Mouse (Mus musculus) heart, adult 2 months (tissue): Measurements from ENCODE around the gene Dkkl1. TPM values are rescaled to one million over a fixed set of nuclear protein-coding genes. Genes with fewer than 3 reads are reported as not detected.
A peak's percentile ranks its signal among the peaks of the same experiment; 100 is the strongest.

Experiments
- DNase-seq, 2 experiments: peaks; one replicate each; pipeline ENCODE4 v3.0.0; 2021
- H3K27ac ChIP-seq: fragments of 200-600 bp; 2 replicates; pipeline ENCODE4 v1.8.1; 2022
- H3K27me3 ChIP-seq: fragments of 200-500 bp; 2 replicates; pipeline ENCODE4 v1.6.1; 2012; ENCODE audit warnings: mild to moderate bottlenecking, low read length, inconsistent platforms, mixed read lengths; ENCODE audit not compliant: control insufficient read depth, insufficient read depth
- H3K36me3 ChIP-seq: fragments of 200-500 bp; 2 replicates; pipeline ENCODE4 v1.6.1; 2012; ENCODE audit warnings: low read length, inconsistent platforms; ENCODE audit not compliant: control insufficient read depth, insufficient read depth
- H3K4me1 ChIP-seq: fragments of 200-500 bp; 2 replicates; pipeline ENCODE4 v1.6.1; 2011; ENCODE audit warnings: low read length; ENCODE audit not compliant: control insufficient read depth, insufficient read depth
- H3K4me3 ChIP-seq: fragments of 200-600 bp; 2 replicates; pipeline ENCODE4 v1.8.1; 2022
- H3K79me2 ChIP-seq: fragments of 200-500 bp; replicated peaks from 2 replicates; pipeline ENCODE4 v1.6.1; 2012; ENCODE audit warnings: mild to moderate bottlenecking, inconsistent platforms, low read length, moderate library complexity, mixed read lengths; ENCODE audit not compliant: control insufficient read depth, insufficient read depth
- H3K9ac ChIP-seq: fragments of 200-500 bp; 2 replicates; pipeline ENCODE4 v1.6.1; 2012; ENCODE audit warnings: low read depth, mild to moderate bottlenecking, control low read depth, inconsistent platforms, low read length, mixed read lengths
- CTCF ChIP-seq: fragments of 200-600 bp; IDR thresholded peaks from 2 replicates; pipeline ENCODE4 v1.8.1; 2022; ENCODE audit warnings: antibody characterized with exemption, mild to moderate bottlenecking, moderate library complexity
- EP300 ChIP-seq: fragments of 200-500 bp; IDR thresholded peaks from 2 replicates; pipeline ENCODE4 v1.6.1; 2011; ENCODE audit warnings: low read depth, low read length, control low read depth; ENCODE audit not compliant: insufficient read depth
- POLR2A ChIP-seq: fragments of 200-500 bp; IDR thresholded peaks from 2 replicates; pipeline ENCODE4 v1.6.1; 2011; ENCODE audit warnings: mild to moderate bottlenecking, low read depth, low read length, control low read depth; ENCODE audit not compliant: insufficient read depth
- WGBS: fragments of 180-500 bp; shearing (Covaris S2); methylation state at CpG from one replicate; pipeline ENCODE4 v1.1.7; 2018; 5-methylcytosine and 5-hydroxymethylcytosine counted together
- intact Hi-C: fragments of 180-260 bp; cut with DNase I; formaldehyde crosslinking; loops from one replicate; pipeline ENCODE4 v1.15.1; 2025
- polyA plus RNA-seq: library from polyadenylated mRNA; depleted of rRNA; stranded (reverse); fragments of >200 nt; gene quantifications from 2 replicates; pipeline ENCODE4 v1.2.3, GENCODE M21; 2012
- total RNA-seq, 2 experiments: library from RNA; stranded (reverse); gene quantifications; 2 replicates each; pipeline ENCODE4 v1.2.3; 2021

Dkkl1 gene
- total and polyA plus RNA-seq, 3 experiments: 0.37 TPM; not detected in 2

DNA sequence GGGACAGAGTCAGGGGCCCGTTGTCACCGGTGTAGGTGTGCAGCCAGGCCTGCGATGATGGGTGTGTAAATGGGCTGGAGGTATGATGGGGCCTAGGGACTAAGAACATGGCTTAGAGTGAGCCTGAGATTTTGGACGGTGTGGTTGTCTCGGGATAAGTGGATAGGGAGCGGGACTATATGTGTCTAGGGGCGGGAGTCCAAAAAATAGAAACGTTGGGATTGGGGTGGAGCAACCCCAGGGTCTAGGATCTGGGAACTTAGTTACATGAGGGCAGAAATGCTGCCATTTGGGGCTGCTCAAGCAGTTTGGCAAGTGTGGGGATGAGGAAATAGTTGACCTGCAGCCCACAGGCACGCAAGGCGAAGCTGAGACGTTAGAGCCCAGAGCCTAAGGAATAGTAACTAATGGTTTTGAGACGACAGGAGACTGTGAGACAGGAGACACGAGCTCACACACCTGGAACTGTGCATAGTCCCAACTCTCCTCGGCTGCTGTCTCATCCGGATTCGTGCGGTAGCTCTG, 23.8 kb upstream of the Dkkl1 start:
- Histone ChIP-seq H3K4me1 (peaks cover 6% of the 10 kb centered on the region), H3K79me2 (no peaks in the 10 kb centered on the region), H3K9ac (peak overlapping the region; percentile 6; the same call in 1 of the 2 replicates), H3K27ac (peak overlapping the region; percentile 43; the same call in 1 of the 2 replicates), H3K36me3 (no peaks in the 10 kb centered on the region), H3K27me3 (no peaks in the 10 kb centered on the region), H3K4me3 (no peak overlapping the region)
- 65% methylated on average over 17 of the region's 17 CpGs for WGBS
- intact Hi-C loops: no loop called here
- no peak for TF ChIP-seq POLR2A
- no peak for TF ChIP-seq EP300
- TF ChIP-seq CTCF: no peak
- DNase-seq: peak; percentile 24 to 34

DNA sequence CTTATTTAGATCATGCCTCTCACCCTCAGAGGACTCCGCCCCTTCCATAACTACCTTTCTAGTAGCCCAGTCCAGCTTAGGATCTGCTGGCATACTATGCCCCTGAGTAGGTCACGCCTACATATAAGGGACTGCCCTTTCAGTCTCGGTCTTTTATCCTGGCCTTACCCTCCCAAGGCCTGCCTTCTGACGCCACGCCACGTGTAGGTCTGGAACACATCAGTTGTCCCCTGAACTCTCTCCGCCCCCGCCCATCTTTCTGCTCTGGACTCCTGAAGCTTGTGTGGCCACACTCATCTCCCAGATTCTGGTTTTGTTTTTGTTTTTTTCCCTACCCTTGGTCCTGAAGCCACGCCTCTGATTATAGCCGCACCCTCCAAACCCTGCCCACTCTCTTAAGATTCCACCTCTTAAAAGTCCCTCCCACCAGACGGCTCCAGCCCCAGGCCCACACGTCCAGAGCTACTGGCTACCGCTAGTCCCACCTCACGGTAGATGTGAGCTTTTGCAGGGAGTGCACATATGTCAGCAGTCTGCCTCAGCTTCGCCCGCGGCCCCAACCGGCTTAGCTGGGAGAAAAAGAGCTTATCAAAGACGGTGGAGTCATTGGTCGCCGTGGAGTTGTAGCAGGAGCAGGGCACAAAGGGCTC, 23.1 kb upstream of the Dkkl1 start:
- peak; percentile 56 for TF ChIP-seq POLR2A
- TF ChIP-seq EP300: no peak
- no peak for TF ChIP-seq CTCF
- H3K4me1 ChIP-seq: peaks cover 6% of the 10 kb centered on the region
- intact Hi-C loops: no loop called here
- H3K27me3 ChIP-seq: no peaks in the 10 kb centered on the region
- H3K4me3 ChIP-seq: peak overlapping the region; percentile 33; the same call in 1 of the 2 replicates
- no peaks in the 10 kb centered on the region for H3K79me2 ChIP-seq
- WGBS: 19% methylated on average over 21 of the region's 21 CpGs
- 0 out of 2 replicates have a peak overlapping the region, but pooled peaks have one; percentile 6 for H3K9ac ChIP-seq
- peak overlapping the region; percentile 43; the same call in 1 of the 2 replicates for H3K27ac ChIP-seq
- DNase-seq: peak; percentile 56 to 60
- no peaks in the 10 kb centered on the region for H3K36me3 ChIP-seq

GRCm38 (mm10) chr7:45234333-45234841, 22.4 kb upstream of the Dkkl1 start:
- Histone ChIP-seq H3K27ac (no peak overlapping the region), H3K9ac (peak overlapping the region; percentile 16; the same call in 1 of the 2 replicates), H3K4me1 (peaks cover 6% of the 10 kb centered on the region), H3K36me3 (no peaks in the 10 kb centered on the region), H3K79me2 (no peaks in the 10 kb centered on the region), H3K4me3 (peak overlapping the region; percentile 33; the same call in 1 of the 2 replicates), H3K27me3 (no peaks in the 10 kb centered on the region)
- no peak for DNase-seq
- TF ChIP-seq CTCF (no peak), EP300 (no peak), POLR2A (no peak)
- WGBS: 28% methylated on average over 29 of the region's 29 CpGs
- intact Hi-C loops: no loop called here

GRCm38 (mm10) chr7:45233580-45234332, 21.8 kb upstream of the Dkkl1 start:
- no peak for TF ChIP-seq EP300
- no peak for TF ChIP-seq CTCF
- TF ChIP-seq POLR2A: no peak
- Histone ChIP-seq H3K79me2 (no peaks in the 10 kb centered on the region), H3K36me3 (no peaks in the 10 kb centered on the region), H3K9ac (peak overlapping the region; percentile 16; the same call in 1 of the 2 replicates), H3K4me3 (no peak overlapping the region), H3K4me1 (peaks cover 6% of the 10 kb centered on the region), H3K27me3 (no peaks in the 10 kb centered on the region), H3K27ac (no peak overlapping the region)
- intact Hi-C loops: no loop called here
- 35% methylated on average over 20 of the region's 20 CpGs for WGBS
- peak in 1 of 2 experiments; percentile 21 for DNase-seq

GRCm38 (mm10) chr7:45232716-45233465, 20.9 kb upstream of the Dkkl1 start:
- Histone ChIP-seq H3K27me3 (no peaks in the 10 kb centered on the region), H3K36me3 (no peaks in the 10 kb centered on the region), H3K27ac (no peak overlapping the region), H3K4me3 (no peak overlapping the region), H3K79me2 (no peaks in the 10 kb centered on the region), H3K4me1 (peaks cover 6% of the 10 kb centered on the region), H3K9ac (no peak overlapping the region)
- 59% methylated on average over 13 of the region's 13 CpGs for WGBS
- intact Hi-C loops: no loop called here
- TF ChIP-seq POLR2A (no peak), EP300 (no peak), CTCF (no peak)
- DNase-seq: no peak
